Mouse (Mus musculus): ENCODE measurements at regions not wholly inside any gene's neighbourhood (a gene's known extent, or its start where the extent isn't known, plus 50 kb on each side); places are given as distances from the start of the nearest gene placed in this dataset.

DNA sequence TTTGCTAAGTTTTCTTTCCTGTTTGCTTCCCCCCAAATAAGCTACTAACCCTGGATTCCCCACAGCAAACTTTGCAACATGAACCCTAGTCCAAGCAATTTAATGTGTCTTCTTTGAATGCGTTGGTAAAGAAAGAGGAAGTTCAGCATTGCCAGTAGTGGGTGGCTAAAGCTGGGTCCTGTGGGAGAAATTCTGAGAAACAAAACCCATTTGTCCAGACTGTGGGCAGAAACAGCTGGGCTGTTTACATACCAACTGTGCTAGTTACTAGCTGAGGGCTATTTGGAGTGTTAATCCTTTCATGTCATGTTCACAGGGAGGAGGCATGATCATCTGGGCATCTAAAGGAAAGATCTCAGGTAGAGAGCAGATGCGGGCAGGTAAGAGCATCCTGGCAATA is 51.8 kb upstream of the 1190002N15Rik start:
- Histone ChIP-seq H3K4me3 (no peak overlapping the region), H3K36me3 (no peaks in the 10 kb centered on the region), H3K4me1 (replicated peaks) (peaks cover 4% of the 10 kb centered on the region; the same call in 1 of the 2 replicates), H3K4me2 (no peak overlapping the region), H3K27ac (ENCODE audit: poor library complexity, severe bottlenecking) (no peak overlapping the region), H3K9ac (no peak overlapping the region), H3K27me3 (replicated peaks) (no peaks in the 10 kb centered on the region), H3K9me3 (replicated peaks) (no peaks in the 10 kb centered on the region)
- no peak for ATAC-seq (ENCODE audit: insufficient number of reproducible peaks, low FRiP score)
- 90% methylated on average over 2 of the region's 2 CpGs for WGBS

- no peak for ATAC-seq (ENCODE audit: insufficient number of reproducible peaks, low FRiP score)
- WGBS, result 84% methylated on average over 2 of the region's 2 CpGs
- Histone ChIP-seq H3K4me2 (no peak overlapping the region), H3K9ac (no peak overlapping the region), H3K4me1 (replicated peaks) (no peaks in the 10 kb centered on the region), H3K36me3 (no peaks in the 10 kb centered on the region), H3K9me3 (replicated peaks) (no peaks in the 10 kb centered on the region), H3K27me3 (replicated peaks) (no peaks in the 10 kb centered on the region), H3K4me3 (no peak overlapping the region), H3K27ac (ENCODE audit: poor library complexity, severe bottlenecking) (no peak overlapping the region)
Observed at GRCm38 (mm10) chr9:94604993-94605392, 64.7 kb upstream of the Slc9a9 start.

DNA sequence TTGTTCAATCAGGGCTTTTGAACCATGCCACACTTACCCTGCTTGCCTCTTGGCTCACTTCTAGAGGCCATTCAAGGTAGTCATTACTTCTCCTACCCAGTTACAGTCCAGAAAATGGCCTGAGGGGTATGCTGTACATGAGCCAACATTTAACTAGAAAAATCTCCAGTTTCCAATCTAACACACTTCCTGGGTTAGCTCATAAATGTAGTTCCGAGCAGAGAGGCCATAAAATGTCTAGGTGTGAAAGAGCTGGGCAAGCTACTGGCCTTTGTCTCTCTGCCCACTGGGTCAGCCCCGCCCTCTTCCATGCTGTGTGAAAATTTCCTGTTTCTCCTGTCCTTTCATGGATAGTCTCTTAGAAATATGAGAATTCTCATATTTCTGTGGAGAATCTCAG is 63.3 kb upstream of the Slc9a9 start:
- Histone ChIP-seq H3K9me3 (replicated peaks) (no peaks in the 10 kb centered on the region), H3K27ac (ENCODE audit: poor library complexity, severe bottlenecking) (no peak overlapping the region), H3K27me3 (replicated peaks) (no peaks in the 10 kb centered on the region), H3K9ac (no peak overlapping the region), H3K4me1 (replicated peaks) (no peaks in the 10 kb centered on the region), H3K4me2 (no peak overlapping the region), H3K36me3 (no peaks in the 10 kb centered on the region), H3K4me3 (no peak overlapping the region)
- ATAC-seq (ENCODE audit: insufficient number of reproducible peaks, low FRiP score), result no peak
- WGBS, result 66% methylated on average over 2 of the region's 2 CpGs

DNA sequence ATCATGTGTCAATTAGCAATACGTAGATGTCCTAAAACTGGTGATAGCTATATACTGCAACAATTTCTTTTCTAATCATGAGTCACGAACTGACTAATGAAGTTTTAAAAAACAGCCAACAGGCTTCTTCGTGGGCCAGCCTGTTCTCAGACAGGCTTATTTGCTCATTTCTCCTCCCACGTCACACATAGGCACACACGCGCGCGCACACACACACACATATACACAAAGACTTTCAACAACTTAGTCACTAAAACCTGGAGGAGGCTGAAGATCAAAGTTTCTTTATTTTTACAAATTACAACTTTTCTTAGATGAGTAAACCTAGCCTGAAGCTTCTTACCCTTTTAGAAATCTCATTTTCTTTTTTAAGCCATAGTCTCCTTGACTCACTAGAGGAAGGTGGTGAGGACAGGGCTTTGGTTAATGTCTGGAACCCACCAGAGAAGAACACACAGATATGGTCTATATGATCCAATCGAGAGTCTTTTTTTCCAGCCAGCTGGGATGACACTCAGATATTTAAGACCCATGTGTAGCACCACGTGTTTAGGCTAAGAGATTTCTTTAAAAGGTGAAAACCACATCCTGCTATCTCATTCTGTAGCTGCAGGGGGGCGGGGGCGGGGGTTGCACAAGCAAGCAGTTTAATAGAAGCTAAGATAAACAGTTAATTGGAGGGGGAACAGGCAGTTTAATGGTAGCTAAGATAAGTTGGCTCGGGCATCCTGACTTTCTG is 62.5 kb upstream of the Slc9a9 start:
- ATAC-seq (ENCODE audit: insufficient number of reproducible peaks, low FRiP score), result no peak
- H3K36me3 ChIP-seq, result no peaks in the 10 kb centered on the region
- no peak overlapping the region for H3K27ac ChIP-seq (ENCODE audit: poor library complexity, severe bottlenecking)
- H3K27me3 ChIP-seq (replicated peaks), result no peaks in the 10 kb centered on the region
- 67% methylated on average over 13 of the region's 13 CpGs for WGBS
- H3K9me3 ChIP-seq (replicated peaks), result no peaks in the 10 kb centered on the region
- H3K4me3 ChIP-seq, result no peak overlapping the region
- no peak overlapping the region for H3K9ac ChIP-seq
- no peak overlapping the region for H3K4me2 ChIP-seq
- H3K4me1 ChIP-seq (replicated peaks), result no peaks in the 10 kb centered on the region

DNA sequence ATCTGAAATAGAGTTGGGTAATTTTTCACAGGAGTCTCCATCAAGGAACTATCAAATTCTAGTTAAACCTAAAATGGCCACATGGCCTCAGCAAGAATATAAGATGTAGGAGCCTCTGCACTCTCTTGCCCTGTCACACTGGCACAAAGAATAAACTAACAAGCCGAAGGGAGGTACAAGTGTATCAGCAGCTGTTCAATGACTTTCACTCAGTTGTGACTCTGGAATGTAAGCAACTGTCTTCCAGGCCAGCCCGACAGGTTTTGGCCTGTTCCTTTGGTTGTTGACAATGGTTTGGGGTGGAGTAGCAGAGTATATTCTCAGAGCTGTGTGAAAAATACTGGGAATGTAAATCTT is 62.0 kb upstream of the Slc9a9 start:
- WGBS, result 51% methylated on average over 2 of the region's 2 CpGs
- no peak for ATAC-seq (ENCODE audit: insufficient number of reproducible peaks, low FRiP score)
- no peaks in the 10 kb centered on the region for H3K27me3 ChIP-seq (replicated peaks)
- H3K36me3 ChIP-seq, result no peaks in the 10 kb centered on the region
- H3K9ac ChIP-seq, result no peak overlapping the region
- H3K4me1 ChIP-seq (replicated peaks), result no peaks in the 10 kb centered on the region
- no peak overlapping the region for H3K27ac ChIP-seq (ENCODE audit: poor library complexity, severe bottlenecking)
- H3K4me2 ChIP-seq, result no peak overlapping the region
- H3K9me3 ChIP-seq (replicated peaks), result no peaks in the 10 kb centered on the region
- H3K4me3 ChIP-seq, result no peak overlapping the region

DNA sequence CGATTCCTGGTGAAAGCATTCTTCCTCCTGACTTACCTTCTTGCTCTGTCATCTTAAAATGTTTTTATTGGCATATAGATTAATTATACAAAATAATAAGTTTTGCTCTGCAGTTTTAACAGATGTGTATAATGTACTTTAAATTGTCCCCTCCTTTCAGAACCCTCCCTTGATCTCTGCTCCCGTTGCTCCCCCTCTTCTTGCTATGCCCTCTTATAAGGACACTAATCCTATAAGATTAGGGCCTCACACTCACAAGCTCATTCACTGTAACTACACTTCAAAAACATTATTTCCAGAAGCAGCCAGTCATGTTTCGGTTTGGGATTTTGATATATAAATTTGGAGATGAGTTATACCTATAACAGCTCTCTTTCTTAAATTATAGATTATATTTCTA is 59.6 kb upstream of the Slc9a9 start:
- no peaks in the 10 kb centered on the region for H3K9me3 ChIP-seq (replicated peaks)
- no peaks in the 10 kb centered on the region for H3K27me3 ChIP-seq (replicated peaks)
- H3K9ac ChIP-seq, result no peak overlapping the region
- H3K36me3 ChIP-seq, result no peaks in the 10 kb centered on the region
- H3K4me3 ChIP-seq, result no peak overlapping the region
- 63% methylated on average over 3 of the region's 3 CpGs for WGBS
- H3K4me1 ChIP-seq (replicated peaks), result peaks cover 4% of the 10 kb centered on the region
- no peak overlapping the region for H3K27ac ChIP-seq (ENCODE audit: poor library complexity, severe bottlenecking)
- no peak for ATAC-seq (ENCODE audit: insufficient number of reproducible peaks, low FRiP score)
- no peak overlapping the region for H3K4me2 ChIP-seq

DNA sequence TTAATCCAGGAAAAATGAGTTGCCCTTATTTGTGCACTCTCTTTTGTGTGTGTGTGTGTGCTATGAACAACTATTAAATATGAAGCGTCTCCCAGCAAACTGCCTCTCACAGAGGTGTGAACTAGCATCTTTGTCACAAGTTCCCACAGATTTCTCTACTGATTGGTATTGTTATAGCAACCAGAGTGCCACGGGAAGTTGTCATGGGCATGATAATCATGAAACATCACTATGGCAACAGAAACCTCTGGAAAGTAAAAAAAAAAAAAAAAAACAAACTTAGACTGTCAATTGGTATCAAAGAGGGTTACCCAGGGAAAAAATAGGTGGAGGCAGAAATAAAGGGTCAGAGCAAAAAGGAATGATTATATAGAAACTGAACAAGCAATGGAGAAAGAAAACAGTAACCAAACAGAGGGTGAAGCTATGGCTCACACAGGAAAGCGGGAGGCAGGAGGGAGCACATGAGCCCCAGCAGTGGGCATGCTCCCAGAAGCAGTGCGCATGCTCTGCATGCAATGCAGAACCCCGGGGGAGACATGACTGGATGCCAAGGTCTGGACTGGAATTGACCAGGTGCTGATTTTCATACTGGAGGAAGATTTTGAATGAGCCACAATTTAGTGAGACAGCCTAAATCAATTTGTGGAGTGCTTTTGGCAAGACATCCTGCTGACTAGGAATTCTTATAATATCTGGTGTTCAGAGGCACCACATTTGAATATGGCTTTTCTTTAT is 58.9 kb upstream of the Slc9a9 start:
- Histone ChIP-seq H3K9me3 (replicated peaks) (no peaks in the 10 kb centered on the region), H3K4me3 (no peak overlapping the region), H3K9ac (no peak overlapping the region), H3K27ac (ENCODE audit: poor library complexity, severe bottlenecking) (no peak overlapping the region), H3K4me2 (no peak overlapping the region), H3K27me3 (replicated peaks) (no peaks in the 10 kb centered on the region), H3K4me1 (replicated peaks) (peaks cover 8% of the 10 kb centered on the region), H3K36me3 (no peaks in the 10 kb centered on the region)
- no peak for ATAC-seq (ENCODE audit: insufficient number of reproducible peaks, low FRiP score)
- 78% methylated on average over 5 of the region's 5 CpGs for WGBS

- Histone ChIP-seq H3K4me3 (no peak overlapping the region), H3K27ac (ENCODE audit: poor library complexity, severe bottlenecking) (peak overlapping the region; percentile 60), H3K27me3 (replicated peaks) (no peaks in the 10 kb centered on the region), H3K9ac (no peak overlapping the region), H3K4me1 (replicated peaks) (peaks cover 25% of the 10 kb centered on the region), H3K36me3 (no peaks in the 10 kb centered on the region), H3K9me3 (replicated peaks) (no peaks in the 10 kb centered on the region), H3K4me2 (no peak overlapping the region)
- 26% methylated on average over 6 of the region's 6 CpGs for WGBS
- peak; percentile 34; the same call in 1 of the 2 replicates for ATAC-seq (ENCODE audit: insufficient number of reproducible peaks, low FRiP score)
Observed at GRCm38 (mm10) chr9:94613891-94614671, 55.6 kb upstream of the Slc9a9 start.

DNA sequence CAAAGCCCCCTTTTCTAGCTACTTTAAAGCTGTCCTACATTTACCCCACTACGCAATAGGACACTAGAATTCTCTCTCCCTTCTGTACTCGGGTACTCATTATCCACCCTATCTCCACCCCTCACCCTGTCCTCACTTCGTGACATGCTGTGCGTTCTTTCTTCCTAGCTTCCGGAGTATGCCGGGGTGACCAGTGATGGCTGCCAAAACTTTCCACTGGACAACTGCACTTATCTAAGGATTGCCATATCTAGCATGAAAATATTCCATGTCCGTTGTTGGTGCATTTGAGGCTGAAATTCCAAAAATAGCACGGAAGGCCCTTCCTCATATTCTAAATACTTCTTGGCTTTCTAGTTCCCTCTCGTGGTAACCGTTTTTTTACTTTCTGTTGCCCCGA is 54.5 kb upstream of the Slc9a9 start:
- Histone ChIP-seq H3K4me3 (0 out of 2 replicates have a peak overlapping the region, but pooled peaks have one; percentile 6), H3K9ac (no peak overlapping the region), H3K4me1 (replicated peaks) (peaks cover 25% of the 10 kb centered on the region), H3K36me3 (no peaks in the 10 kb centered on the region), H3K4me2 (peak overlapping the region; percentile 33), H3K27ac (ENCODE audit: poor library complexity, severe bottlenecking) (peak overlapping the region; percentile 51; the same call in 1 of the 2 replicates), H3K27me3 (replicated peaks) (no peaks in the 10 kb centered on the region), H3K9me3 (replicated peaks) (no peaks in the 10 kb centered on the region)
- peak; percentile 65 for ATAC-seq (ENCODE audit: insufficient number of reproducible peaks, low FRiP score)
- 16% methylated on average over 11 of the region's 11 CpGs for WGBS

- Histone ChIP-seq H3K4me1 (replicated peaks) (peaks cover 35% of the 10 kb centered on the region), H3K9ac (no peak overlapping the region), H3K36me3 (no peaks in the 10 kb centered on the region), H3K9me3 (replicated peaks) (no peaks in the 10 kb centered on the region), H3K27ac (ENCODE audit: poor library complexity, severe bottlenecking) (no peak overlapping the region; the same call in 1 of the 2 replicates), H3K4me3 (no peak overlapping the region), H3K4me2 (no peak overlapping the region), H3K27me3 (replicated peaks) (no peaks in the 10 kb centered on the region)
- ATAC-seq (ENCODE audit: insufficient number of reproducible peaks, low FRiP score), result no peak
- WGBS, result 70% methylated on average over 6 of the region's 6 CpGs
Observed at GRCm38 (mm10) chr9:94618079-94618786, 51.5 kb upstream of the Slc9a9 start.
